Comparison of ENCODE assay signal across 20 mouse cellular contexts in the genomic region with DNA sequence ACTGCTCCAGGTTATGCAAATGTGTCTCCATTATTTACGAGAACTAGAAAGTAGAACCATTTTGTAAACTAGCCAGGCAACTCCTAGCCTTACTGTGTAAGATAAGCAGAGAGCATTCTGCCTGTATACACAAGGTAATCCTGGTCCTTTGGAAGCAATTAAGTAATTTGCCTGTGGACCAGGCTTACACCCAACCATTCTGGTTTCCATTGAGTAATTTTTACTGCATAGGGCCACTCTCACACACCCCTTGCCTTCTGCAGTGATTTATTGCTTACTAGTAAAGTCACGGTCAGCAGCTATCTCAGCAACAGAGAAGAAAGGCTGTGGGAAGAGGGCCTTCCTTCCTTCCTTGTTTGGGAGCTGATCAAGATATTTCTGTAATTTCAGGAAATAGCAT. TPM values are rescaled to one million over a fixed set of nuclear protein-coding genes. Genes with fewer than 3 reads are reported as not detected.
"Had no signal": no experiment of that assay in that cellular context is flagged by ENCODE, and none has a peak within 500 bp of the region (broad histone marks: within the 10 kb centered on the region; RNA-seq: fewer than 3 reads in every experiment).

No protein-coding gene starts in this region.

- DNase-seq: kidney, adult 8-10 months; kidney, postnatal 14 days; layer of hippocampus, adult 9-11 months; liver, embryonic 13.5 days; lung, adult 2 months; right cerebral cortex, postnatal 25 days; spleen, adult 18-20 months; thymus, adult 18-20 months; thymus, postnatal 36 days had no signal

- H3K9ac ChIP-seq: liver, embryonic 13.5 days; midbrain, embryonic 12.5 days; midbrain, embryonic 15.5 days; stomach, embryonic 15.5 days had no signal

- H3K27ac ChIP-seq: layer of hippocampus, adult 2 months; liver, embryonic 13.5 days; macrophage; midbrain, embryonic 12.5 days; midbrain, embryonic 15.5 days; stomach, embryonic 15.5 days had no signal

- H3K9me3 ChIP-seq: liver, embryonic 13.5 days; midbrain, embryonic 12.5 days; midbrain, embryonic 15.5 days; stomach, embryonic 15.5 days had no signal

- H3K4me3 ChIP-seq: layer of hippocampus, adult 2 months; liver, embryonic 13.5 days; midbrain, embryonic 12.5 days; midbrain, embryonic 15.5 days; stomach, embryonic 15.5 days had no signal

- H3K4me2 ChIP-seq: liver, embryonic 13.5 days; midbrain, embryonic 12.5 days; midbrain, embryonic 15.5 days; stomach, embryonic 15.5 days had no signal

- H3K27me3 ChIP-seq: liver, embryonic 13.5 days; midbrain, embryonic 12.5 days; midbrain, embryonic 15.5 days; stomach, embryonic 15.5 days had no signal

- H3K36me3 ChIP-seq: liver, embryonic 13.5 days; stomach, embryonic 15.5 days had no signal

- ATAC-seq: hindbrain, embryonic 16.5 days; midbrain, embryonic 15.5 days had no signal

RNA-seq across cellular contexts. Expression of gene Cxcl2, which starts 33.0 kb away (rescaled TPM):
- polyA plus RNA-seq: hindbrain, embryonic 16.5 days; limb, embryonic 11.5 days; liver, embryonic 13.5 days; liver, embryonic 16.5 days; lung, embryonic 16.5 days; midbrain, embryonic 12.5 days; midbrain, embryonic 15.5 days; neural tube, embryonic 14.5 days; stomach, embryonic 15.5 days; testis, adult 2 months had no signal

RNA-seq across cellular contexts. Expression of gene Cxcl1, which starts 45.7 kb away (rescaled TPM):
- polyA plus RNA-seq: midbrain, embryonic 12.5 days; neural tube, embryonic 14.5 days had no signal
